Comparison of ENCODE assay signal across 8 mouse cellular contexts in the genomic region with DNA sequence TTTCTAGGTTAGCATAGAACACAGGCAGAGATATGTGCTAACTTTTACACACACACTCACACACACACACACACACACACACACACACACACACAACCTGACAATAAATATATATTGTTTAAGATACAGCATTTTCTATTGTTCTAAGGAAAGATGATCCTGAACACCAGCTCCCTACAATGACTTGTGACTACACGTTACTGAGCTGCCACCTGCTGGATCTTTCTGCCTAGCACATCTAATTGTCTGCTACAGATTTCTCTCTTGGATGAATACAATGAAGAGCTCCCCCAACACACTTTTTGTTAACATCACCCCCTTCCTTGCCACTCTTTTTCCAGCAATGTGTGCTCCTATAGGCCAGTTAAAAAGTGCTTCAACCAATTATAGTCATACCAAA. TPM values are rescaled to one million over a fixed set of nuclear protein-coding genes. Genes with fewer than 3 reads are reported as not detected.
DNase-seq lines count a peak whose midpoint lies in the region; ATAC-seq lines count a peak whose summit lies in the region.

No protein-coding gene starts in this region.

- DNase-seq in intestine, embryonic 14.5 days (ENCODE audit: low spot score) = peak; percentile 68
- DNase-seq in ZHBTc4 (ENCODE audit: low read depth, low spot score) = peak; percentile 55
- DNase-seq in embryo, embryonic 10.5 days (ENCODE audit: low spot score) = peak; percentile 81
- peak; percentile 18 to 28 for DNase-seq in left cerebral cortex, adult 8-10 months (ENCODE audit: low spot score in 2 of 2)
- peak; percentile 16 for DNase-seq in naive thymus-derived CD4-positive, alpha-beta T cell, adult 2 months (ENCODE audit: low read depth)
- DNase-seq in natural killer cell, adult 2 months (ENCODE audit: low spot score in 2 of 2) = no peak

- no peak overlapping the region for H3K4me2 ChIP-seq in intestine, embryonic 14.5 days (ENCODE audit: low read length)
- no peak overlapping the region for H3K4me2 ChIP-seq in intestine, embryonic 15.5 days (replicated peaks)
- H3K4me2 ChIP-seq in hindbrain, embryonic 16.5 days (ENCODE audit: low read length) = no peak overlapping the region

- ATAC-seq in intestine, embryonic 14.5 days (replicated peaks; ENCODE audit: low FRiP score, low TSS enrichment, low read depth) = 0 out of 2 replicates have a peak, but pooled peaks have one; percentile 27
- no peak for ATAC-seq in intestine, embryonic 15.5 days
- peak; percentile 80 for ATAC-seq in hindbrain, embryonic 16.5 days

- 5% methylated on average over 1 of the region's 1 CpGs for WGBS in intestine, embryonic 14.5 days
- 8% methylated on average over 1 of the region's 1 CpGs for WGBS in intestine, embryonic 15.5 days
- 0% methylated on average over 1 of the region's 1 CpGs for WGBS in hindbrain, embryonic 16.5 days

- H3K9me3 ChIP-seq in intestine, embryonic 14.5 days (ENCODE audit: control insufficient read depth, low read length) = no peaks in the 10 kb centered on the region
- H3K9me3 ChIP-seq in intestine, embryonic 15.5 days = no peaks in the 10 kb centered on the region
- no peaks in the 10 kb centered on the region for H3K9me3 ChIP-seq in hindbrain, embryonic 16.5 days (ENCODE audit: control insufficient read depth, low read length)

- no peak overlapping the region for H3K27ac ChIP-seq in intestine, embryonic 14.5 days (ENCODE audit: low read depth)
- no peak overlapping the region for H3K27ac ChIP-seq in intestine, embryonic 15.5 days
- H3K27ac ChIP-seq in hindbrain, embryonic 16.5 days (ENCODE audit: low read depth, low read length) = no peak overlapping the region

- H3K4me1 ChIP-seq in intestine, embryonic 14.5 days (replicated peaks; ENCODE audit: control insufficient read depth, insufficient read depth, low read length) = no peaks in the 10 kb centered on the region
- no peaks in the 10 kb centered on the region for H3K4me1 ChIP-seq in intestine, embryonic 15.5 days (replicated peaks)
- no peaks in the 10 kb centered on the region for H3K4me1 ChIP-seq in hindbrain, embryonic 16.5 days (ENCODE audit: control insufficient read depth, insufficient read depth, low read depth, low read length)

- no peak overlapping the region for H3K4me3 ChIP-seq in intestine, embryonic 14.5 days (ENCODE audit: low read depth, low read length)
- H3K4me3 ChIP-seq in intestine, embryonic 15.5 days (replicated peaks) = no peak overlapping the region
- no peak overlapping the region for H3K4me3 ChIP-seq in hindbrain, embryonic 16.5 days (ENCODE audit: low read length)

- H3K9ac ChIP-seq in intestine, embryonic 14.5 days (ENCODE audit: low read length) = no peak overlapping the region
- H3K9ac ChIP-seq in intestine, embryonic 15.5 days = no peak overlapping the region
- no peak overlapping the region for H3K9ac ChIP-seq in hindbrain, embryonic 16.5 days (ENCODE audit: low read depth, low read length)

- 0 out of 2 replicates have a peak, but pooled peaks cover 10% of the 10 kb centered on the region for H3K27me3 ChIP-seq in intestine, embryonic 14.5 days (replicated peaks; ENCODE audit: control insufficient read depth, insufficient read depth, low read length)
- H3K27me3 ChIP-seq in intestine, embryonic 15.5 days (replicated peaks) = 0 out of 2 replicates have a peak, but pooled peaks cover 3% of the 10 kb centered on the region
- H3K27me3 ChIP-seq in hindbrain, embryonic 16.5 days (replicated peaks; ENCODE audit: control insufficient read depth, insufficient read depth, low read length) = 0 out of 2 replicates have a peak, but pooled peaks cover 3% of the 10 kb centered on the region

- H3K36me3 ChIP-seq in intestine, embryonic 14.5 days (ENCODE audit: control insufficient read depth, insufficient read depth, low read length) = no peaks in the 10 kb centered on the region
- no peaks in the 10 kb centered on the region for H3K36me3 ChIP-seq in intestine, embryonic 15.5 days
- H3K36me3 ChIP-seq in hindbrain, embryonic 16.5 days (ENCODE audit: control insufficient read depth, insufficient read depth, low read length) = no peaks in the 10 kb centered on the region

RNA-seq across cellular contexts. Expression of a gene that starts 13.5 kb away (rescaled TPM):
- polyA plus RNA-seq in intestine, embryonic 14.5 days (2014; fragmentation: Nextera tagmentation; extraction: Ambion mirVana) = 97.8 and 105 TPM in 2 replicates
- polyA plus RNA-seq in intestine, embryonic 15.5 days (2015; fragmentation: Nextera tagmentation; extraction: Ambion mirVana) = 77.8 and 93.6 TPM in 2 replicates
- 91.8 and 96.4 TPM in 2 replicates for polyA plus RNA-seq in hindbrain, embryonic 16.5 days (2015; fragmentation: Nextera tagmentation; extraction: Ambion mirVana)
- total RNA-seq in left cerebral cortex, adult 8-10 months (2022) = 100 to 1,000 TPM; 130 to 155 (median 135) TPM

RNA-seq across cellular contexts. Expression of a gene that starts 46.3 kb away (rescaled TPM):
- 11.7 and 12.7 TPM in 2 replicates for polyA plus RNA-seq in intestine, embryonic 14.5 days (2014; fragmentation: Nextera tagmentation; extraction: Ambion mirVana)
- polyA plus RNA-seq in intestine, embryonic 15.5 days (2015; fragmentation: Nextera tagmentation; extraction: Ambion mirVana) = 13.6 and 13.9 TPM in 2 replicates
- polyA plus RNA-seq in hindbrain, embryonic 16.5 days (2015; fragmentation: Nextera tagmentation; extraction: Ambion mirVana) = 8.2 and 9.7 TPM in 2 replicates
- 1 to 10 TPM; 4.3 to 5.2 (median 4.8) TPM for total RNA-seq in left cerebral cortex, adult 8-10 months (2022)

Comparison
In these comparisons a context has a peak if more than half of its experiments do, and no peak if none do; other contexts are left out.
1. DNase-seq: peak in intestine, embryonic 14.5 days (single experiment), ZHBTc4 (single experiment), embryo, embryonic 10.5 days (single experiment), left cerebral cortex, adult 8-10 months (2 of 2) and naive thymus-derived CD4-positive, alpha-beta T cell, adult 2 months (single experiment); none in natural killer cell, adult 2 months (0 of 2).